Mouse (Mus musculus) limb, embryonic 12.5 days (tissue): ENCODE data around the gene 9930111J21Rik2. TPM values are rescaled to one million over a fixed set of nuclear protein-coding genes. Genes with fewer than 3 reads are reported as not detected.

Source experiments
- polyA plus RNA-seq: library from polyadenylated mRNA; unstranded; fragments of >200 nt; fragmentation: Nextera tagmentation; extraction: Ambion mirVana; gene quantifications from 2 replicates; pipeline ENCODE4 v1.2.1, GENCODE M21; 2016

Gene 9930111J21Rik2
- polyA plus RNA-seq, 1 experiment from 2014 or later, result 0.23 TPM

Other genes with a start within 250 kb of the 9930111J21Rik2 start
- 6.0 and 7.3 TPM in 2 replicates for gene Trim41, start 233.9 kb downstream of the 9930111J21Rik2 start, polyA plus RNA-seq
- 0.34 and 1.3 TPM in 2 replicates for gene Trim7, start 225.1 kb downstream of the 9930111J21Rik2 start, polyA plus RNA-seq
- 4.2 and 13.6 TPM in 2 replicates for gene Gm12184, start 224.6 kb downstream of the 9930111J21Rik2 start, polyA plus RNA-seq
- gene Irgm1, start 179.6 kb downstream of the 9930111J21Rik2 start, polyA plus RNA-seq, result 2.2 and 2.9 TPM in 2 replicates
- gene Gm5431, start 149.0 kb downstream of the 9930111J21Rik2 start, polyA plus RNA-seq, result 0.15 TPM in 2 replicates
- 0.85 and 2.3 TPM in 2 replicates for gene Psme2b, start 105.1 kb downstream of the 9930111J21Rik2 start, polyA plus RNA-seq
- gene Olfr56, start 72.4 kb downstream of the 9930111J21Rik2 start, polyA plus RNA-seq, result 0.18 TPM in 1 of 2 replicates, not detected in the other
- 0.19 and 0.54 TPM in 2 replicates for gene 9930111J21Rik1, start 71.8 kb downstream of the 9930111J21Rik2 start, polyA plus RNA-seq
- not detected in 2 replicates for gene Gm12185, start 59.0 kb downstream of the 9930111J21Rik2 start, polyA plus RNA-seq
- gene Tgtp1, start 57.1 kb downstream of the 9930111J21Rik2 start, polyA plus RNA-seq, result not detected in 2 replicates
- gene Tgtp2, start 13.0 kb upstream of the 9930111J21Rik2 start, polyA plus RNA-seq, result not detected in 2 replicates
- gene Ifi47, start 25.3 kb upstream of the 9930111J21Rik2 start, polyA plus RNA-seq, result 0.56 and 0.69 TPM in 2 replicates
- gene Olfr1396, start 63.6 kb upstream of the 9930111J21Rik2 start, polyA plus RNA-seq, result not detected in 2 replicates
- gene Olfr1395, start 91.0 kb upstream of the 9930111J21Rik2 start, polyA plus RNA-seq, result not detected in 2 replicates
- gene Olfr1394, start 103.1 kb upstream of the 9930111J21Rik2 start, polyA plus RNA-seq, result not detected in 2 replicates
- 0.33 and 0.87 TPM in 2 replicates for gene Btnl9, start 135.9 kb upstream of the 9930111J21Rik2 start, polyA plus RNA-seq
- gene Zfp62, start 152.1 kb upstream of the 9930111J21Rik2 start, polyA plus RNA-seq, result 50.4 and 58.5 TPM in 2 replicates
- gene Mgat1, start 192.9 kb upstream of the 9930111J21Rik2 start, polyA plus RNA-seq, result 46.0 and 49.1 TPM in 2 replicates
- gene Olfr1393, start 227.1 kb upstream of the 9930111J21Rik2 start, polyA plus RNA-seq, result not detected in 2 replicates
- 0.09 TPM in 1 of 2 replicates, not detected in the other for gene Olfr1392, start 234.0 kb upstream of the 9930111J21Rik2 start, polyA plus RNA-seq